Comparison of ENCODE assay signal across 32 mouse cellular contexts in the genomic region with DNA sequence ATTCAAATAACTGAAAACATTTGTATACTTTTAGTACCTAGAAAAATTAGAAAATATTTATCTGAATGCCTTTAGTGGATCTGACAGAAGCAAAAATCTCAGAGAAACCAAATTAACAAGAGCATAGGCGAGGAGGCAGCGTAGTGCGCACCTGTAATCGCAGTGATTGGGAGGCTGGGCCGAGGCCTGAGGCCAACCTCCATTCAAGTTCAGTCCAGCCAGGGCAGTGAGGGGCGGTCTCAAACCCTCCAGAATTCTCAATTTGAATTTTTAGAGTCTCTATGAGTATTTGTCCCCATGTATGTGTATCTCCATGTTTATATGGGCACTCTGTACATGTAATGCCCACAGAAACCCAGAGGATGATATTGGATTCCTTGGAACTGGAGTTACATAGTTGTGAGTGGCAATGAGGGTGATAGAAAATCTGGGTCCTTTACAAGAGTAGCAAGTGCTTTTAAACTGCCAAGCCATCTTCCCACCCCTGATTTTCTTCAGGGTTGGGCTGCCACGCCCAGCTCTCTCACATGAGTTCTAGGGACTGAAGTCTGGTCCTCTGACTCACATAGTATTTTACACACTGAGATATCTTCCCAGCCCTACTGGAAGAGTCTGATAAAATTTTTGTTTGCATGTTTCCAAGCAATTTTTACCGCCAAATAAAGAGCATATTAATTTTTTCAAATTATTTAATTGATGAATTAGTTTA. TPM values are rescaled to one million over a fixed set of nuclear protein-coding genes. Genes with fewer than 3 reads are reported as not detected.
"Had no signal": no experiment of that assay in that cellular context is flagged by ENCODE, and none has a peak within 500 bp of the region (broad histone marks: within the 10 kb centered on the region; RNA-seq: fewer than 3 reads in every experiment).

No protein-coding gene starts in this region.

- H3K27me3 ChIP-seq: heart, embryonic 13.5 days; heart, embryonic 15.5 days; hindbrain, embryonic 13.5 days; hindbrain, embryonic 15.5 days; limb, embryonic 13.5 days; limb, embryonic 15.5 days; liver, embryonic 12.5 days had no signal

- H3K27ac ChIP-seq: heart, adult 2 months; heart, embryonic 13.5 days; heart, embryonic 15.5 days; hindbrain, embryonic 13.5 days; hindbrain, embryonic 15.5 days; hindbrain, postnatal 0 days; left cerebral cortex, adult 2 months; limb, embryonic 13.5 days; limb, embryonic 15.5 days; liver, embryonic 12.5 days; liver, embryonic 14.5 days had no signal

- ATAC-seq: hindbrain, postnatal 0 days; liver, embryonic 12.5 days had no signal

- H3K4me3 ChIP-seq: heart, adult 2 months; heart, embryonic 13.5 days; heart, embryonic 15.5 days; hindbrain, embryonic 13.5 days; hindbrain, embryonic 15.5 days; left cerebral cortex, adult 2 months; limb, embryonic 13.5 days; limb, embryonic 15.5 days; liver, embryonic 12.5 days had no signal

- H3K4me1 ChIP-seq: heart, embryonic 15.5 days; liver, embryonic 12.5 days had no signal

- DNase-seq: gastrocnemius, postnatal 14 days; gastrocnemius, postnatal 36 days; heart, adult 2 months; heart, postnatal 14 days; heart, postnatal 36 days; kidney, adult 18-20 months; kidney, adult 8-10 months; kidney, postnatal 10 days; kidney, postnatal 25 days; kidney, postnatal 4 days; left cerebral cortex, postnatal 4 days had no signal

- H3K9ac ChIP-seq: heart, embryonic 13.5 days; heart, embryonic 15.5 days; hindbrain, embryonic 13.5 days; hindbrain, embryonic 15.5 days; limb, embryonic 13.5 days; limb, embryonic 15.5 days; liver, embryonic 12.5 days; liver, embryonic 14.5 days had no signal

- H3K9me3 ChIP-seq: heart, embryonic 13.5 days; heart, embryonic 15.5 days; hindbrain, embryonic 13.5 days; hindbrain, embryonic 15.5 days; limb, embryonic 13.5 days; limb, embryonic 15.5 days; liver, embryonic 12.5 days had no signal

- H3K4me2 ChIP-seq: heart, embryonic 11.5 days; heart, embryonic 13.5 days; heart, embryonic 15.5 days; hindbrain, embryonic 13.5 days; hindbrain, embryonic 15.5 days; limb, embryonic 13.5 days; limb, embryonic 15.5 days; liver, embryonic 12.5 days had no signal

RNA-seq across cellular contexts. Expression of gene Gm28729, which starts 54.6 kb away (rescaled TPM):
- total RNA-seq: gastrocnemius, adult 18-20 months; heart, adult 2 months; heart, postnatal 14 days; heart, postnatal 36 days; hematopoietic stem cell, adult 5-6 weeks; left cerebral cortex, adult 2 months; left cerebral cortex, postnatal 10 days; liver, adult 2 months had no signal
- polyA plus RNA-seq: heart, adult 2 months; heart, embryonic 11.5 days; heart, embryonic 13.5 days; heart, embryonic 15.5 days; heart, postnatal 0 days; intestine, embryonic 14.5 days; kidney, embryonic 14.5 days; kidney, embryonic 16.5 days; limb, embryonic 11.5 days; liver, adult 2 months; liver, embryonic 12.5 days; liver, embryonic 16.5 days had no signal
